Mouse (Mus musculus): Measurements from ENCODE around the gene Postn.

Gene Postn

DNA sequence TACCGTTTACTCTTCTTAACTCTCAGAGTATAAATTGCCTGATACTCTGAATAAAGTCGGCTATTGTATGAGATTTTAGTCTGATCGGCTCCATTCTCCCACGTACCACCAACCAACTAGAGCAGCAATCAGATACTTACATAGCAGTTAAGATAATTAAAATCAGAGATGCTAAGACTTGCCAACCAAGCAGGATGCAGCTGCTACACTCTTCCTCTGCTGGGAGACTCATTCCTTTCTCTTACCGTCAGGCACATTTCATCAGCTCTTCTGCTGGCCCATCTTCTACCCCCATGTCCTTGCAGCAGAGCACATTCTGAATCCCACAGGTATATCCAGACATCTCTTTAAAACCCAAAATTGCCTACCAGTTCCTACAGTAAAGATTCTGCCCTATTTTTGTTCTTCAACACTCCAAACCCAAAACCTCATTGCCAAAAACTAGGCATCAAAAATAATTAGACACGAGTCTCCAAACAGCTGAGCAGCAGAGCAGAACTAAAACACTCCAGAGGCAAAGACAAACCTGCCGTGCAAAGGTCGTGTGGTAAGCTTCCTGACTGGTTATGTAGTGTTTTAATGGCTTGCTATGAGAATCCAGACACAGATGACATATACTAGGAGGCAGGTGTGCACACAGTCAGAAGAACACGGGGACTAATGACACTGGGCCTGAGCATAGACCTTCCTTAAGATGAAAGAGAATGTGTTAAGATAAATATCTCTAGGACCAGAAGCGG, 59.5 kb downstream of the Postn start:
- no peak for DNase-seq

DNA sequence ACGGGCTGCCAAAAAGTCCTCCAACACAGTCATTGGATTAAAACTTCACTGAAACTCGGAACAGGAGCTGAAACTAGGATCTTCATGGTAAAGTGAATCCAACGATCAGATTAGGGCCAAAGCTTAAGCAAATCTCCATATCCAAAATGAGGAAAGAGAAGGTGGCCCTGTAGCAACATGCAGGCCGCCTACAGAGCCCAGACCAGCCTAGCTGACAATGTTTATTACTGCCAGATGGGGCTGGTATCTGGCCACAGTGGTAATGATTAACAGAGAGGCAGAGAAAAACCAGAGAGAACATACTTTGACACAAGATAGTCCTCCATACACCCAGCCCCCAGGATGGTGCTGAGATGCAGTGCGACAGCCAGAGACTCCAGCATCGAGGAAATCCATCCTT, 60.1 kb downstream of the Postn start:
- no peak for DNase-seq

DNA sequence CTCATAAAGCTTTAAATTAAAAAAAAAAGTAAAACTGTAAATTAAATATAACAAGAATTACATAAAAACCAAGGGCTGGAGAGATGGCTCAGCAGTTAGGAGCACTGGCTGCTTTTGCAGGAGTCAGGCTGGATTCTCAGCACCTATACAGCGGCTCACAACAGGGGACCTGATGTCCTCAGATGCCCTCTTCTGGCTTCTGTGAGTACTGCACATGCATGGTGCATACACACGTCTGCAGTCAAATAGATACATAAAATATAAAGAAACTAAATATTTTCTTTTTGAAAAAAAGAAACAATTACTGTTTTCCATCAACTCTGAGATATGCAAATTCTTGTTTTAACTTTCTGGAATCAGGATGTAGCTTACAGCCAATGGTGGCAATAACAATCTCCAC, 60.8 kb downstream of the Postn start:
- DNase-seq = no peak

DNA sequence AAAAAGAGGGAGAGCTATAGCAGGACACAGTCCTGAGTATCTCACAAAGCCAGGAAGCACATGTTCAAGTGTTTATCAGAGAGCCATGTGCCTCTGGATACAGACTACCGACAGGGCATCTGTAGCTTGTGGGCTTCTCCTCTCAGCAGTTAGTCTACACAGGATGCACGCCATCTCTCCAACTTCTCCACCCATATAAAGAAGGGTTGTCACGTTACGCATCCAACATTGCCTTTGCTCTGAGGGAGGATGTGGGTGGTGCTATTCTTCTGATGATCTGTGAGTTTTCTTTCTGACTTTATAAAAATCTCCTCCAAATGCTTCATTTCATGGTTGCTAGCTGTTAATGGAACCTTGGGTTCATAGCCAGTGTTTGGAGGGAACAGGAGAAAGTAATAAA, 63.2 kb downstream of the Postn start:
- no peak for DNase-seq

DNA sequence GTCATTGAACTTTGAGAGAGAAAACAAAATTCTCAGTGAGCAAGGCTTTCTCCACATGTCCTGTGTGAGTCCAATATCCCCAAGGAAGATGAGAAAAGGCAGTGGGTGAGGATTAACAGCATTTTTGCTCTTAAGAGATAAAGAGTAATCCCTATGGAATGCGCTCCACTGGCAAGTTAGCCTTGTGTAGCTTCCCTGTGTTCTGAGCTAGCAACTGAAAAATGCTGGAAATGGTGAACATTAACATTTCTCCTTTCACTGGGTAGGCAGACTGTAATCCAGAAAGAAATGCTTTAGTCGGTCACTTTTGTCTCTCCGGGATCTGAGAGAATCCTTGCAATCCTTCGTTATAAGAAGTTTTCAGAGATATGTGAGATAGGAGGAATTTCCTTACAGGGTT, 70.8 kb downstream of the Postn start:
- DNase-seq = no peak

DNA sequence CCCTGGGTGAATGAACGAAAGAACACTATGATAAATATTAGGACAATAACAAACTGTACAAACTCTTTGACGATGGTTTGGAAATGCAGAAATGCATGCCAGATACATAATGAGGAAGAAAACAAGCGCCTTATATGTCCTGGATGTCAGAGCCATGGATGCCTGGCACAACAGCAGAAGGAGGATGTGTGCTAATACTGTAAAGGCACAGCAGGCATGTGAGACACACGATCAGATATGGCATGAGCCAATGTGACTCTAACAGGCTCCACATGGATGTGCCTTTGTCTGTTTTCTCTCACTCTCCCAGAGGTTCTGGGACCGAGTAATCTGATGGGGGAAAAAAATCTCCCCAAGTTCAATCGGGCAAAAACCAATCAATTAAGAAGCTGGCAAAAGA, 71.3 kb downstream of the Postn start:
- no peak for DNase-seq

DNA sequence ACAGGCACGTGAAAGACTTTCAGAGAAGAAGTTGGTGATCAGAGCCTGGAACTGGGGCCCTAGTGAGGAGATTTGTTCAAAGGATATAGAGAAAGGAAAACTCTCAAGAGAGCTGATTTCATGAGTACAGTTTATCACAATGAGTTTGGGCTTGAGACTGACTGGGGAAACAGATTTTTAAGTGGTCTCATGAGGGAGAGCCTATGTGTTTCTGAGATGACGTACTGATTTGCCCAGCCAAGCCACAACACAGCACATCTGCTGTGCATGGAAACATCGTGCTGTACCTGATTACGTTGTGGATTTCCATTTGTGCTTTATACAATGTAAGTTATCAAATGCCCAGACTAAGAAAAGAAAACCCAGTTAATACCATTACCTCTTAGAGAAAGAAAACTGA, 71.7 kb downstream of the Postn start:
- no peak for DNase-seq

DNA sequence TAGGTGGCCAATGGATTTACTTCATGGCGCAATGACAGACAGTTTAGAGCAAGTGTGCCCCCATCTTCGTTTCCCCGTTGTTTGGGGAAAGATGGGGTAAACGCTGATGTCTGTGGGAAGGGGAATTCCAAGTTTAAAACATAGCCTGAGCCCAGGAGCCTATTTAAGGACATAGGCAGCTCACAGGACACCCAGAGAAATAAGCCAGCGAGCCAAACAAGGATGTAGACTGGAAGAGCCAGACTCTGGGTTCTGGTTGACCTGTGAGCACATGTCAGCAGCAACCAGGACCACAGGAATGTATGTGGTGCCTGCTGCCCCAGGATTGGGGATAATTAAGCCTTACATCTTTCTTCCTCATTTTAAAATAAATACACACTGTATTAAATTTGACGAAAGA, 73.7 kb downstream of the Postn start:
- no peak for DNase-seq

DNA sequence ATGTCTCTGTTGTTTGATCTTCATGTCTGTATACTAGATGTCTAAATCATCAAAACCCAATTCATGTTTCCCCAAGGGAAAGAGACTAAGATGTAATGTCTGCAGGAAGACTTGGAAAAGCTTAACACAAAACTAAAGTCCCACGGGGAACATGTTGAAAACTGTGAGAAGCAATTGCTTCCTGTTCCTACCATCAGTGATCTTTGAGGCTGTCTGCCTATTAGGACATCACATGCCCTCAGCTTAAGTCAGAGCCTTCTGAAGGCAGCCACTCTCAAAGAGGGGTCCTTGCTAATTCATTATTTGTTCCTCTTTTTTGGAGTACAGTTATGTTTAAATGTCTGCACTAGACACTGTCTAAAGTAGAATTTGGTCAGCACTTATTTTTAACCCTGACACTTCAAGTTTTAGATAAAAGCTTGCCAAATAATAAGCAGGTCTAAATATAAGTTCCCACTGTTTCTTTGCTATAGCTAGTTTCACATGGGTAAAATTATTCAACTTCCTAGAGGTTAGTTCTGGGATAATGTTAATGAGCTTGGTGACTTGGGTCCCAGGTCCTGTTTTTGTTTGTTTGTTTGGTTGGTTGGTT, 75.6 kb downstream of the Postn start:
- no peak for DNase-seq
